Mouse (Mus musculus) hindbrain, embryonic 15.5 days (tissue): ENCODE data around the gene Lrwd1. TPM values are rescaled to one million over a fixed set of nuclear protein-coding genes. Genes with fewer than 3 reads are reported as not detected.
"Not testable (repeated sequence)": the region's sequence is repeated elsewhere in the genome, so short reads cannot be mapped to it uniquely, and the experiment has no call there.

Experiments
- ATAC-seq: fragments of 200-750 bp; cut with Nextera tagmentation; 2 replicates; pipeline ENCODE4 v1.8.0; 2017; ENCODE audit warnings: low read depth, moderate number of reproducible peaks, moderate TSS enrichment; ENCODE audit not compliant: low FRiP score
- H3K27ac ChIP-seq: fragments of 300-500 bp; sonication (generic); replicated peaks from 2 replicates; pipeline ENCODE4 v1.5.1; 2015; ENCODE audit warnings: mild to moderate bottlenecking, inconsistent platforms
- H3K27me3 ChIP-seq: fragments of 300-500 bp; sonication (generic); 2 replicates; pipeline ENCODE4 v1.6.1; 2015; ENCODE audit warnings: control low read depth, inconsistent platforms
- H3K36me3 ChIP-seq: fragments of 300-500 bp; sonication (generic); 2 replicates; pipeline ENCODE4 v1.6.1; 2015; ENCODE audit warnings: control low read depth, inconsistent platforms
- H3K4me1 ChIP-seq: fragments of 300-500 bp; sonication (generic); replicated peaks from 2 replicates; pipeline ENCODE4 v1.6.1; 2015; ENCODE audit warnings: control low read depth, inconsistent platforms
- H3K4me2 ChIP-seq: fragments of 300-500 bp; sonication (generic); 2 replicates; pipeline ENCODE4 v1.6.1; 2015; ENCODE audit warnings: moderate library complexity, mild to moderate bottlenecking, inconsistent platforms
- H3K4me3 ChIP-seq: fragments of 300-500 bp; sonication (generic); 2 replicates; pipeline ENCODE4 v1.5.1; 2015; ENCODE audit warnings: mild to moderate bottlenecking, inconsistent platforms
- H3K9ac ChIP-seq: fragments of 300-500 bp; sonication (generic); 2 replicates; pipeline ENCODE4 v1.6.1; 2015; ENCODE audit warnings: inconsistent platforms
- H3K9me3 ChIP-seq: fragments of 300-500 bp; sonication (generic); 2 replicates; pipeline ENCODE4 v1.6.1; 2016; ENCODE audit warnings: control low read depth, inconsistent platforms
- WGBS: fragments of 180-500 bp; shearing (Covaris S2); methylation state at CpG from one replicate; pipeline ENCODE4 v1.1.7; 2015; 5-methylcytosine and 5-hydroxymethylcytosine counted together
- polyA plus RNA-seq: library from polyadenylated mRNA; unstranded; fragments of >200 nt; fragmentation: Nextera tagmentation; extraction: Ambion mirVana; gene quantifications from 2 replicates; pipeline ENCODE4 v1.2.1, GENCODE M21; 2015

Gene Lrwd1
- polyA plus RNA-seq, 1 experiment from 2014 or later = 25.9 TPM

DNA sequence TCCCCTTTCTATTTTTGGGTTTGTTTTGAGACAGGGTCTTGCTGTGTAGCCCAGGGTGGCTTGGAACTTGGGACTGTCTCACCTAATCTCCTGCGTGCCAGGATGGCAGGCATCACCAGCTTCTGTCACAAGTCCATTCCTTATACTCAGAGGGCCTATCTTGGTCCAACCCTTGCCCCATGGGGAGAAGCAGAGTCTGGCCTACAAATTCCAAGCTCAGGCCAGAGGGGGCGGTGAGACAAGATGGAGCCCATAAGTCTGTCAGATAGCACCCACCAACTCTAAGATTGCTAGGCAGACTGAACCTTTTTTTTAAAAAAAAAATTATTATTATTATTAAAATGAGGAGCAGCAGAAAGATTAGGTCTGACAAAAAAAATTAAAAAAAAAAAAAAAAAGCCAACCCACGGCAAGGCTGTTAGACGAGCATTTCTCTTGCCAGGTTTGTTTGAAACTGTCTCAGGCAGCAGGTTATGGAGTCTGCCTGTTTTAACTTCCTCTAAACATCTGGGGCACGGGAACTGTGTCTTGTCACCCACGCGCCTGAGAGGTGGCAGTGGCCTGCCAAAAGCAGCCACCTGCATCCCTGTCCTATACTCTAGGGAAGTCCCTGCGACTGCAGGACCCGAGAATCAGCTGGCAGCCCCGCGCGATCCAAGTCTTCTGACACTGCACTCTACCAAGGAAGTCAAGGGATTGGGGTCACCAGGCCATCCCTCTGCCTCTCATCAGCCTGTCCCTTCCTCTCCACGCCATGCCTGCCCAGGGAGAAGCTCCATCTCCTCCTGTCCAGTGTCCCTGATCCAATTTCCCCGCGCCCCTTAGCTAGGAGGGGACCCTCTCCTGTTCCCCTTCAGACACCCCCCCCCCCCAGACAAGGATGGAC, 34.0 kb upstream of the Lrwd1 start:
- peaks cover 5% of the 10 kb centered on the region; the same call in 1 of the 2 replicates for H3K36me3 ChIP-seq
- peak overlapping the region; percentile 75 for H3K9ac ChIP-seq
- 10% methylated on average over 15 of the region's 15 CpGs for whole genome bisulfite sequencing
- peaks cover 37% of the 10 kb centered on the region for H3K4me1 ChIP-seq
- no peaks in the 10 kb centered on the region for H3K27me3 ChIP-seq
- H3K4me2 ChIP-seq = peak overlapping the region; percentile 69
- peak overlapping the region; percentile 83 for H3K27ac ChIP-seq
- H3K4me3 ChIP-seq = peak overlapping the region; percentile 65
- H3K9me3 ChIP-seq = no peaks in the 10 kb centered on the region
- peak; percentile 54 for ATAC-seq

DNA sequence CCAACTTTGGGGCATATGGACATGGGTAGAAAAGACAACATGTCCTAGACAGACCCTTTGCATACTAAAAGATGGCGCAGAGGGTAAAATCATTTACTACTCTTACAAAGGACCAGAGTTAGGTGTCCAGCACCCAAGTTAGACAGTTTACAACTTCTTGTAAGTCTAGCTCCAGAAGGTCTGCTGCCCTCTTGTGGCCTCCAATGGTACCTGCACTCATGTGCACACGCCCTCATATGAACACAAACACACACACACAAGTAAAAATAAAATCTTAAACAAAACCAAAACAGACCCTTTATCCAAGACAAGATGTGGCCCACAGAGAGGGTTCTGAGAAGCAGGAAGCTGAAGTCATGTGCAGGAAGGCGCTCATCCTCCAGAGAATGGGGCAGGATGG, 32.2 kb upstream of the Lrwd1 start:
- no peak overlapping the region for H3K4me2 ChIP-seq
- no peak for ATAC-seq
- H3K9ac ChIP-seq = no peak overlapping the region
- peaks cover 5% of the 10 kb centered on the region; the same call in 1 of the 2 replicates for H3K36me3 ChIP-seq
- H3K4me1 ChIP-seq = peaks cover 26% of the 10 kb centered on the region
- no peaks in the 10 kb centered on the region for H3K27me3 ChIP-seq
- no peaks in the 10 kb centered on the region for H3K9me3 ChIP-seq
- no peak overlapping the region for H3K27ac ChIP-seq
- H3K4me3 ChIP-seq = no peak overlapping the region
- 91% methylated on average over 3 of the region's 3 CpGs for WGBS

DNA sequence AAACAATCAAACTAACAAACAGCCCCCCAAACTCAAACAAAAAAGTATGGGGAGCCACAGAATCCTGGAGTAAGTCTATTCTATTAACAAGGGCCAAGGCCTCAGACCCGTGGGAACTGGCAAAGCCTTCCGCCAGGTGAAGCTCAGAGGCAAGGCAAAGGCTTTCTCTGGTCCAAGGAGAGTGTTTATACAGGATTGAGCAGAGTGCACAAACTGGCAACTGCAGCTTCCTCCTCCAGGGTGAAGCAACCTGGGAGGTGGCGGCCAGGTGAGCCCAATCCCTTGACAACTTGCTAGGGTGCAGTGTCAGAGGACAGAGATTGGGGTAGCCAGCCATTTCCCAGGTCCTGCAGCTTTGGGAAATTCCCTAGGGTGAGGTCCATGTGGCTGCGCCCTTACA, 31.4 kb upstream of the Lrwd1 start:
- Histone ChIP-seq H3K4me2 (no peak overlapping the region), H3K36me3 (peaks cover 5% of the 10 kb centered on the region; the same call in 1 of the 2 replicates)

DNA sequence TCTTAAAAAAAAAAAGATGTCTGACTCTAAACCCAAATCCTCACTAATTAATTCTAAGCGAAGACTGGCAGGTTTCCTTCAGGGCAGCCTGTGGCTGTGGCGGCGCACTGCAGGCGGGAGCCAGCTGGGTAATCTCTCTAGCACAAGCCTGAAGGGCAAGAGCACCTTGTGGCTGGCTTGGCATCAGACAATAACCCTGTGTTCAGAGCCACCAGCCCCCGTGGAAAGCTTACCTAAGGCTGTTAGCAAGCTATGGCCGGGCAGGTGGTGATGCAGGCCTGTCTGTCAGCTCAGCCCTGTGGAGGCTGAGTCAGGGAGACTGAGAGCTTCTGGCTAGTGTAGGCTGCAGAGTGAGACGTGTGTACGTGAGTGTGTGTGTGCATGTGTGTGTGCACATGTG, 29.4 kb upstream of the Lrwd1 start:
- Histone ChIP-seq H3K9ac (no peak overlapping the region), H3K27me3 (no peaks in the 10 kb centered on the region), H3K4me1 (peaks cover 12% of the 10 kb centered on the region), H3K27ac (no peak overlapping the region; the same call in 1 of the 2 replicates), H3K4me3 (no peak overlapping the region), H3K9me3 (no peaks in the 10 kb centered on the region), H3K4me2 (no peak overlapping the region), H3K36me3 (peaks cover 15% of the 10 kb centered on the region)
- 64% methylated on average over 8 of the region's 8 CpGs for WGBS
- ATAC-seq = no peak

More for the DNA sequence above, 31.4 kb upstream of the Lrwd1 start:
- Histone ChIP-seq H3K4me3 (no peak overlapping the region), H3K9me3 (no peaks in the 10 kb centered on the region), H3K27ac (no peak overlapping the region), H3K4me1 (peaks cover 26% of the 10 kb centered on the region), H3K9ac (no peak overlapping the region), H3K27me3 (no peaks in the 10 kb centered on the region)
- WGBS = 91% methylated on average over 4 of the region's 4 CpGs
- no peak for ATAC-seq

DNA sequence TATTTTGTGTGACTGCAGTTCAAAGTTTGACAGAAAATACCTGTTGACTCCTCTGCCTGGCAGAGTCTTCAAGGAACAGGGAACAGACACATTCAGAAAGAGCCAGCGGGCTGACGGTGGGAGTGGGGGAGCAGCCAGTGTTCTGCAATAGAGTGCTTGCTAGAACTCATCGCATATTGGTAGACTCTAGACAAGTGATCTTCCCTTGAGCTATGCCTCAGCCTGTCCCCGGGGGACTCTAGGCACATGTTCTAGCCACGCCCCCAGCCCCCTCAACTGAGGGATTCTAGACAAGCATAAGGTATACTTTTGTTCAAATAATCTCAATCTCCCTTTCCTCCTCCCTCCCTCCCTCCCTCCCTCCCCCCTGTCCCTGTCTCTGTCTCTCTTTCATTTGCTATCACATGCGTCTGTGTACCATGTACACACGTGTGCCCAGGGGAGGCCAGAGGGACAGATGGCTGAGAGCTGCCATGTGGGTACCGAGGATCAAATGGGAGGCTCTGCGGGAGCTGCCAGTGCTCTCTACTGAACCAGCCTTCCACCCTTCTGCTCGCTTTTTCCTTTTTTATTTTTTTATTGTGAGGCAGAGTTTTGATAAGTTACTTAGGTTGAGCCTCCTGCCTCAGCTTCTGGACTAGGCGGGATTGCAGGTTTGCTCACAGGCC, 28.1 kb upstream of the Lrwd1 start:
- WGBS = 59% methylated on average over 11 of the region's 11 CpGs
- no peak overlapping the region for H3K9ac ChIP-seq
- no peaks in the 10 kb centered on the region for H3K27me3 ChIP-seq
- no peak overlapping the region for H3K4me3 ChIP-seq
- peaks cover 17% of the 10 kb centered on the region for H3K36me3 ChIP-seq
- no peak overlapping the region for H3K27ac ChIP-seq
- no peak overlapping the region for H3K4me2 ChIP-seq
- 0 out of 2 replicates have a peak, but pooled peaks have one; percentile 77 for ATAC-seq
- H3K4me1 ChIP-seq = 0 out of 2 replicates have a peak, but pooled peaks cover 3% of the 10 kb centered on the region
- no peaks in the 10 kb centered on the region for H3K9me3 ChIP-seq

DNA sequence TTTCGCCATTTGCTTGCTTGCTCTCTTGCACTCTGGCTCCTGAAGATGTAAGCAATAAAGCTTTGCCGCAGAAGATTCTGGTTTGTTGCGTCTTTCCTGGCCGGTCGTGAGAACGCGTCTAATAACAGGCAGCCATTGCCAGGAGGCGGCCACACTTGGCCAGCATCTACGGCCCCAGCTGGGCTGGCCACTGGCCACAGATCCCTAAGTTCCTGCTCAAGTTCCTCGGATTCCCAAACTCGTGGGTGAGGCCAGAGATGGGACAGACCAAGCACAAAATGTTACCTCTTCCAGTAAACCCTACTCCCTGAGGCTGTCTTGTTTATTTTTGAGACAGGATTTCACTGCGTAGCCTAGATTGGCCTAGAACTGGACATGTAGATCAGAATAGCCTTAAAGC, 24.2 kb upstream of the Lrwd1 start:
- WGBS = 88% methylated on average over 11 of the region's 12 CpGs
- not testable (repeated sequence) for H3K4me1 ChIP-seq, ATAC-seq, H3K9ac ChIP-seq, H3K9me3 ChIP-seq, H3K4me2 ChIP-seq, H3K27ac ChIP-seq, H3K4me3 ChIP-seq, H3K27me3 ChIP-seq
- H3K36me3 ChIP-seq = peaks cover 12% of the 10 kb centered on the region

DNA sequence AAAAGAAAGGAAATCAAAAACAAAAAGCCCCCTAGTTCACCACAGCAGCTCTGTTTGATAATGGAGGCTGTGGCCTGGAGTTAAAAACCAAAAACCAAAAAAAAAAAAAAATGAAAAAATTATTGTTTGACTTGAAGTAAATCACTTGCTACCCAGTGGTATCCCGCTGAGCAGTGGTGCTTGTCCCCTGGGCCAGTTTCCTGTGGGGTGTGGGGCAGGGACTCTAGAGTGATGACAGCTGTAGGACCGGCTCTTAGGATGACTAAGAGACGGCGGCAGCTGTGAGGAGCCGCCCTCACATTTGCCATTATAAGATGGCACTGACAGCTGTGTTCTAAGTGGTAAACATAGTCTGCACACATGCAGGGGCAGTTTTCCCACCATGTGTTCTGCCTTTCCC, 19.5 kb upstream of the Lrwd1 start:
- Histone ChIP-seq H3K36me3 (peaks cover 4% of the 10 kb centered on the region; the same call in 1 of the 2 replicates), H3K4me2 (no peak overlapping the region), H3K27me3 (no peaks in the 10 kb centered on the region), H3K9ac (no peak overlapping the region), H3K9me3 (no peaks in the 10 kb centered on the region), H3K4me3 (no peak overlapping the region), H3K4me1 (no peaks in the 10 kb centered on the region), H3K27ac (no peak overlapping the region)
- ATAC-seq = no peak
- WGBS = 90% methylated on average over 5 of the region's 5 CpGs

DNA sequence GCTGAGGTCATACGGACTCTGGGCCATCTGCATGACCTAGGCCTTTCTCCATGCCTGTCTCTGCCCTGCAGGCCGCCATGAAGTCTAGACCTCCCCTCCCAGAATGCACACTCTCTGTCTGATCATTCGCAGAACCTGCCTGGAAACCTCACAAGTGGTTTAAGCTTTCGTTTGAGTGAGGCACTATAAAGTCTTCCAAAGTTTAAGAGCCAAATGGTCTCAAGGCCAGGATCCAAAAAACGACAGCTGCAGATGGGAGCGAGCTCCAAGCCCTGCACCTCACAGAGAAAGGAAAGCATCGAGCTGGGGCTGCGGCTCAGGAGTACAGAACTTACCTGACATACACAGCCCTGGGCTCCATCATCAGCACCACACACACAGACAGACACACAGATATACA, 16.5 kb upstream of the Lrwd1 start:
- Histone ChIP-seq H3K9me3 (no peaks in the 10 kb centered on the region), H3K27me3 (no peaks in the 10 kb centered on the region), H3K4me1 (no peaks in the 10 kb centered on the region), H3K4me2 (no peak overlapping the region), H3K9ac (no peak overlapping the region), H3K36me3 (no peaks in the 10 kb centered on the region), H3K4me3 (no peak overlapping the region), H3K27ac (no peak overlapping the region)
- WGBS = 80% methylated on average over 8 of the region's 8 CpGs
- ATAC-seq = no peak

DNA sequence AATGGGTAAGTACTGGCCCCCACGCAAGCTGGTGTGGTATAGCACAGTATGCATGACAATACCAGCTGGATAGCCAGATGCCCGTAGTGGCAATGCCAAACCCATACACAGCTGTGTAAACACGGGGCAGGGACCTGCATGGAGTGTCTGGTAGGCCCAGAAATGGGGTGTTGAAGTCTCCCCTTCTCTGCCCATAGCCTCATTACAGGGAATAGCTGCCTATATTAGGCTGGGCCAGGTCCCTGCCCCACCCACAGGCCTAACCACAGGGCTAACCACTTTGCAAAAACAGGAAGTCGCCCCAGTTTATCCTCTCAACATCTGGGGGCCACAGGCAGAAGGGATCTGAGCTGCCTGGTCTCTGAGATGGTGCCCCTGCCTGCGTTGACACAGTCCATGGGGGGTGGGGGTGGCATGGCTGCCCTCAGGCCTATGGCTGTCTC, 13.3 kb upstream of the Lrwd1 start:
- ATAC-seq = not testable (repeated sequence)

DNA sequence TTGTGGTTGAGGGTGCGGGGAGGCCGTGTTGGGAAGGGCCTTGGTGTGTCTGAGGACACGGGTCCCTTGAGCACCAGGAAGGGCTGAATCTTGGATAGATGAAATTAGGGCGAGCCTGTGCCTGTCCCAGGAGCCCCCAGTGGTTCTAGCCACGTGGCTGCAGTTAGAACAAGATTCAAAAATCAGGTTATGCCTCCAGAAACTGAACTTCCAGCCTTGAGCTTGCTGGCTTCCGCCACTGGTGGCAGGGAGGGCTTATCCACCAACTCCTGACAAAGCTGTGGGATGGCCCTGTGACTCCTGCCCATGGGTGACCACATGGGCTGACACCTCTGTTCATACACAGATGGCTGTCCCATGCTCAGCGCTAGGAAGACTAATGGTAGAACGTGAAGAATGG, 11.8 kb upstream of the Lrwd1 start:
- Histone ChIP-seq H3K4me1 (no peaks in the 10 kb centered on the region), H3K36me3 (no peaks in the 10 kb centered on the region), H3K9ac (no peak overlapping the region), H3K27me3 (no peaks in the 10 kb centered on the region), H3K4me3 (no peak overlapping the region), H3K4me2 (no peak overlapping the region), H3K9me3 (no peaks in the 10 kb centered on the region), H3K27ac (no peak overlapping the region)
- no peak for ATAC-seq
- WGBS = 77% methylated on average over 8 of the region's 8 CpGs

More for the DNA sequence above, 13.3 kb upstream of the Lrwd1 start:
- WGBS = 79% methylated on average over 5 of the region's 5 CpGs
- not testable (repeated sequence) for H3K36me3 ChIP-seq, H3K4me2 ChIP-seq, H3K9me3 ChIP-seq, H3K4me3 ChIP-seq, H3K27me3 ChIP-seq, H3K4me1 ChIP-seq, H3K27ac ChIP-seq, H3K9ac ChIP-seq

DNA sequence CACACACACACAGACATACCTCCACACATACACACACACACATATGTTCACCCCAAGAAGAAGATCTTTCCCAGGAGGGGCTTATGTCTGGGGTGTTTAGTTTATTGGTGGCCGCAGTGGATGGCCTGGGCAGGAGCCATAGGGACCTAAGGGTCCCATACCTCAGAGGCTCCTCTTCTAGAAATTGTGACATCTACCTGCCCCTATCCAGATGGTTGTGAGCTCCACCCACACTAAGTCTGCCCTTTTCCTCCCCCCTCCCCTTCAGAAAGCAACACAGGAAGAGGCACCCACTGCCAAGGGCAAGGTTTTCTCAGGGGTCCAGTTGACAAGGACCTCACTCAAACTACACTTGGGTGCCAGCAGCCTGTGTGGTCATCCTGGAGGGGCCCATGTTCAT, 11.1 kb upstream of the Lrwd1 start:
- Histone ChIP-seq H3K4me1 (no peaks in the 10 kb centered on the region), H3K36me3 (no peaks in the 10 kb centered on the region), H3K27me3 (no peaks in the 10 kb centered on the region), H3K9me3 (no peaks in the 10 kb centered on the region), H3K9ac (no peak overlapping the region), H3K27ac (no peak overlapping the region), H3K4me2 (no peak overlapping the region), H3K4me3 (no peak overlapping the region)
- ATAC-seq = no peak
- WGBS = 100% methylated on average over 1 of the region's 1 CpGs
